Mouse (Mus musculus): ENCODE data around the gene Cntn1.

Cntn1 gene

GRCm38 (mm10) chr15:92050996-92051352 lies at the start of gene Cntn1:
TSS of gene Cntn1 (plus strand) at chr15:92051165.
- peak; percentile 35 to 63 for DNase-seq (ENCODE audit: low spot score in 2 of 2)

GRCm38 (mm10) chr15:92001431-92001830 lies 49.5 kb upstream of the Cntn1 start:
- no peak for DNase-seq (ENCODE audit: low spot score in 2 of 2)

GRCm38 (mm10) chr15:92012165-92013083 lies 38.5 kb upstream of the Cntn1 start:
- DNase-seq (ENCODE audit: low spot score in 2 of 2) = no peak

- DNase-seq (ENCODE audit: low spot score in 2 of 2) = no peak
Measured at GRCm38 (mm10) chr15:92034111-92034510, 16.9 kb upstream of the Cntn1 start.

GRCm38 (mm10) chr15:92042538-92042937 lies 8.4 kb upstream of the Cntn1 start:
- no peak for DNase-seq (ENCODE audit: low spot score in 2 of 2)

- no peak for DNase-seq (ENCODE audit: low spot score in 2 of 2)
Measured at GRCm38 (mm10) chr15:92046042-92046441, 4.9 kb upstream of the Cntn1 start.

- no peak for DNase-seq (ENCODE audit: low spot score in 2 of 2)
Measured at GRCm38 (mm10) chr15:92048031-92048430, 2.9 kb upstream of the Cntn1 start.

- DNase-seq (ENCODE audit: low spot score in 2 of 2) = no peak
Measured at GRCm38 (mm10) chr15:92048531-92048930, 2.4 kb upstream of the Cntn1 start.

GRCm38 (mm10) chr15:92051353-92052132 lies 578 bp downstream of the Cntn1 start:
- no peak for DNase-seq (ENCODE audit: low spot score in 2 of 2)

- DNase-seq (ENCODE audit: low spot score in 2 of 2) = no peak
Measured at GRCm38 (mm10) chr15:92052133-92052463, 1.1 kb downstream of the Cntn1 start.

GRCm38 (mm10) chr15:92057553-92057952 lies 6.6 kb downstream of the Cntn1 start:
- no peak for DNase-seq (ENCODE audit: low spot score in 2 of 2)

- DNase-seq (ENCODE audit: low spot score in 2 of 2) = no peak
Measured at GRCm38 (mm10) chr15:92060986-92061385, 10.0 kb downstream of the Cntn1 start.

GRCm38 (mm10) chr15:92079416-92079815 lies 28.5 kb downstream of the Cntn1 start:
- no peak for DNase-seq (ENCODE audit: low spot score in 2 of 2)

- no peak for DNase-seq (ENCODE audit: low spot score in 2 of 2)
Measured at GRCm38 (mm10) chr15:92085876-92086275, 34.9 kb downstream of the Cntn1 start.

GRCm38 (mm10) chr15:92087691-92088286 lies 36.8 kb downstream of the Cntn1 start:
- no peak for DNase-seq (ENCODE audit: low spot score in 2 of 2)

- no peak for DNase-seq (ENCODE audit: low spot score in 2 of 2)
Measured at GRCm38 (mm10) chr15:92090787-92091186, 39.8 kb downstream of the Cntn1 start.

GRCm38 (mm10) chr15:92092041-92092440 lies 41.1 kb downstream of the Cntn1 start:
- DNase-seq (ENCODE audit: low spot score in 2 of 2) = no peak

GRCm38 (mm10) chr15:92099410-92100174 lies 48.6 kb downstream of the Cntn1 start:
- no peak for DNase-seq (ENCODE audit: low spot score in 2 of 2)

- DNase-seq (ENCODE audit: low spot score in 2 of 2) = no peak
Measured at GRCm38 (mm10) chr15:92101956-92102355, 51.0 kb downstream of the Cntn1 start.

GRCm38 (mm10) chr15:92112455-92112854 lies 61.5 kb downstream of the Cntn1 start:
- no peak for DNase-seq (ENCODE audit: low spot score in 2 of 2)

GRCm38 (mm10) chr15:92132936-92133335 lies 82.0 kb downstream of the Cntn1 start:
- no peak for DNase-seq (ENCODE audit: low spot score in 2 of 2)

- DNase-seq (ENCODE audit: low spot score in 2 of 2) = no peak
Measured at GRCm38 (mm10) chr15:92134254-92134653, 83.3 kb downstream of the Cntn1 start.

Data from urinary bladder, postnatal 4 days (tissue).